Mouse (Mus musculus) telencephalon, adult 2 months (tissue): Measurements from ENCODE around the gene Ninj2.
A peak's percentile ranks its signal among the peaks of the same experiment; 100 is the strongest.

Experiments
- DNase-seq: peaks from one replicate; pipeline ENCODE4 v3.0.0-alpha.2; 2011; ENCODE audit warnings: low read depth, low spot score

The Ninj2 gene

DNA sequence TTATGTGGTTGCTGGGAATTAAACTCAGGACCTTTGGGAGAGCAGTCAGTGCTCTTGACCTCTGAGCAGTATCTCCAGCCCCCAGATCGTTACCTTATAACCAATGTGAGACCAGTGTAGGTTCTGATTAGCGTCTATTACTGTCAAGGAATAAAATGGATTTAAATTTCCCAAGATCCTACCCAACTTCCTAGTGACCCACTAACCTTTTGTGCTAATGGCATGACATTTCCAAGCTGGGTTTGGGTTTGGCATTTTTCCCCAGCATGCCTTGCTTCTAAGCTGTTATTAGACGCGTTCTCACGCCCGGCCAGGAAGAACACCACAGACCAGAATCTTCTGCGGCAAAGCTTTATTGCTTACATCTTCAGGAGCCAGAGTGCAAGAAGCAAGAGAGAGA lies 34.2 kb downstream of the Ninj2 start:
- no peak for DNase-seq

DNA sequence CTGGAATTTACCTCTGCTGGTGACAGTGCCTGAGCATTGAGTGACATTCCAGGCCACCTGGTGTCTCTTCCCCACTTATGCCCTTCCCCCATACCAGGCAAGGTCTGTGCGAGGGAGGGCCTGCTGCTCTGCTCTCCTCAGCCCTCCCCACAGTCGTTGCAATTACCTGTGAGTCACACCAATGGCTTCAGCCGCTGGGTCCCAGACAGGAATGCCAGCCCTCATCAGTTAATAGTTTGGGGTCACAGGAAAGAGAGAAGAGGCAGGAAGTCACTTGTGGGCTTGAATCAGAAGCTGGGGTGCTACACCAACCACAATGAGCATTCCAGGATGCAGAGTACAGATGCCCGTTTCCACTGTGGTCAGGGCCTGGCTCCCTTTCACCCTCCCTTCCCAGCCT lies 41.6 kb downstream of the Ninj2 start:
- no peak for DNase-seq

DNA sequence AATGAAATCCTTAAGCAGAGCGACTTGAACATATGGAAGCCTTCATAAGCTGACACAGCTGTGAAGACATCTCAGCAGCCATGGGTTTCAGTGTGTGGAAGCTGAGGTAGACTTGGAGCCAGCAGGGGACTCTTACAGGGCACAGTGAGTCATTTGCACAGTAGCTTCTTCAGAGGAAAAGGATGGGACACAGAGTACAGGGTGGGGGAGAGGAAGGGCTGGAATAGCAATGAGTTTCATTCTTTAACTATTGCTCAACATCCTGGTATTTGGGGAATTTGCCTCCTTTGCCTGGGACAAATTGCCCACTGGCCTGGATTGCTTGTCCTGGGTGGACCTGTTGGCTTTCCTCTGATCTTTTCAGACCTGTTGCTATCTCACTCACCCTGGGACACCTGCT lies 52.3 kb downstream of the Ninj2 start:
- no peak for DNase-seq

DNA sequence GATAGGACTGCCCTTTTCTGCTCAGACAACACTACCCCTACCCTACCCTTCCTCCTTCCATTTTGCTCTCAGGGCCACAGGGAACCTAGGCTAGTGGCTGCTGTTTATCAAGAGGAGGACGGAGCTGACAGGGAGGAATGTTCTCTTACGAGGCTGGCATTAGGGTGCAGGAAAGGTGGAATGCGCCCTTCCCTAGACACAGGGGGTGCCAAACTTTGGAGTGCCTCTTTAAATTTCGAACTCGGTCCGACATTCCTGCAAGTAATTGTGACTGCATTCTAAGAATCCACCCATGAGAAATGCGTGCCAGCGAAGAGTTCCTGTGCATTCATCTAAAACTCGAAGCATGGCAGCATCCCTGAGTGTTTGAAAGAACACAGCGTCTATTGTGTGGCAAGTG lies 53.5 kb downstream of the Ninj2 start:
- no peak for DNase-seq

DNA sequence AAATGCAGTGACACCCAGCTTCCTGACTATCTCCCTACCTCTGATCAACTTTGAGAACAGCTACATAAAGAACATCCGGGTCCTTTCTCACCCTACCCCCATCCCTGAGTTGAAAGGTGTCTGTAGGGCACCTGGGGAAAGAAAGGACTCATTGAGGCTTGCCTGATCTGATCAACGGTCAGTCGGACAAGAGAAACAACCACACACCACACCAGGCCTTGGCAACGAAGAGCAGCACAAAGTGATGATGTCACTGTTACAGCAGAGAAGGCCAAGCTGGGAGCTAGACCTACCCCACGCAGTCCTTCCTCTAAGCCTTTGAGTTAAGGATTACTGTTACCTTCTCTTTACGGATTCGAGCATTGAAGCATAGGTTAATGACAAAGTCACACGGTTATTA lies 54.3 kb downstream of the Ninj2 start:
- DNase-seq = no peak

DNA sequence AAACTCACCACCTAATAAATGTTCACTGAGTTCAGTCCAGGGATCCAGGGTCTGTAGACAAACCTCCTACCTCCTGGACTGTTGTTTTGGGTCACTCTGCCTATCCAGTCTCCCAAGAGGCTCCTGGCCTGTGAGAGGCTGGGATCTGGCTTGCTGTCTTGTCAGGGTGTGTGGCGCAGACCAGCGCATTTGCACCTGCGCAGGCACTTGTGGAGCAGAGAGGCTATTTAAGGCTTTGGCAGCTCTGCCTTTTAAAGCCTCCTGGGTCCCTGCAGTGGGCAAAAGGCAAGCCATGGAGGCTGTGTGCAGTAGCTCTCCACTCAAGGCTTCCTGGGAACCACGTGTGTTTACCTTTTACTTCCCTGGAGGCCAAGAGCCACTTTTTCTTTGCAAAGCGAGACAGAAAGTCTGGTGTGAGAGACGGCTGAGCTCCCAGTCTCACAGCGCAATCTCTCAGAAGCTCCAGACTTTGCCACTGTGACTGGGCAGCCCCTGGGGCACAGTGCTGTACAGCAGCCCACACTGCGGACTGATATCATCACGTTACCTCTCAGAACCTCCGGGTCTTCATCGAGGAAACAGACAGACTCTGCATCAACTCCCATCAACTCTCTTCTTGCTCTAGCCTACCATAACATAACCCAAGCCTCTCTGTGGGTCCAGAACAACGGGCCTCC lies 55.7 kb downstream of the Ninj2 start:
- DNase-seq = no peak

DNA sequence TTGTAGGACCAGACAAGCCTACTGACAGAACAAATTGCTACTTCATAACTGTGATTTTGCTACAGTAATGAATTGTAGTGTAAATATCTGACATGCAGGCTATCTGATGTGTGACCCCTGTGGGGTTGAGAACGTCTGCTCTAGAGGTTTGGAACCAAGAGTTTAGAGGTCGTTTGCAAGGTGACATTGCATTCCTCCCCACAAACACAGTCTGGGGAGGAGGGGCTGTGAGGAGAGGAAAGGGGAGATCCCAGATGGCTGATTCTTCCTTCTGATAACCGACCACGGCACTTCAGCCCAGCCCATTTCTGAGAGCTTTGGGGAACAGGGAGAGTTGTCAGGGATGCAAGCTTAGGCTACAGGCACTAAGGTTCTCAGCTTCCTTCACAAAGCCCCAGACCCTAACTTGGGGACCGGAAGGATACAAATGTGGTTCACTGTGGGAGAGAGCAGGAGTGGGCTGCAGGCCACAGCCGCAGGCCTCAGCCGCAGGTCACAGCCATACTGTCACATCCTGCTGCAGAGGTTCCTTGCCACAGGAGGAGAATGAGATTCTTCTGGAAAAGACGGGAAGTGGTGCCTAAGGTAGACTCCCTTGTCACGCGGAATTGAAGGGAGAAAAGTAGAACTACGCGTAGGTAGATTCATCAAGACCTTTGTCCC lies 56.4 kb downstream of the Ninj2 start:
- DNase-seq = no peak

DNA sequence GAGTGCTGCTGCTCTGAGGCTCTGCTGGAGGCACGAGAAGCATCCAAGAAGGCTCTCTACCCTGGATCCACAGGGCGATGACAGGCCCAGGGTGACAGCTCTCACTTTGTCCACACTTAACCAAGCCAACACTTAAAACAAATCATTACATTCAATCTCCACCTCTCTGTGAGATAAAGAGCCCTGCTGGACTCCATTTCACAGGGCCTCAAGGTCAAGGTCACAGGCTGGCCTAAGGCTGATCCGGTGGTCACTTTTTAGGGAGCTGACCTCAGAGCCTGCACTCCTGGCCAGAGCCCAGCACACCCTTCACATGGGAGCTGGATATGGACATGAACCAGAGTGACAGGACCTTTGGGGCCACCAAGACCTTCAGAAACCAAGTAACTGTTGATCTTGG lies 57.1 kb downstream of the Ninj2 start:
- no peak for DNase-seq

DNA sequence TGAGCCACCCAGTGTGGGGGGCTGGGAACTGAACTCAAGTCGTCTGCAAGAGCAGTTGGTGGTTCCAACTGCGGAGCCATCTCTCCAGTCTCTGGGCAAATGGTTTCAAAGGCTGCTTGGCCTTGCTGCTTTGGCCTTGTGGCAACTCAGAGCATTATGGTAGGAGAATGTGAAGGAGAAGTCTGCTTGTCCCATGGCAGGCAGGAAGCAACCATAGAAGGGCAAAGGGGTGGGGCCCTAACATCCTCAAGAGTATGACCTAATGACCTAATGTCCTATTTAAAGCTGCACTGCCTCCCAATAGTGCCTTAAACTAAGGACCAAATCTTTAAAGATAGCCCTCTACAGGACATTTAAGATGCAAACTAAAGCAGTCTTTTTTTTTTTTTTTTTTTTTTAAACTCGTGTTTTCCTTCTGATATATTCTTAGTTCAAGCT lies 58.5 kb downstream of the Ninj2 start:
- DNase-seq = no peak

DNA sequence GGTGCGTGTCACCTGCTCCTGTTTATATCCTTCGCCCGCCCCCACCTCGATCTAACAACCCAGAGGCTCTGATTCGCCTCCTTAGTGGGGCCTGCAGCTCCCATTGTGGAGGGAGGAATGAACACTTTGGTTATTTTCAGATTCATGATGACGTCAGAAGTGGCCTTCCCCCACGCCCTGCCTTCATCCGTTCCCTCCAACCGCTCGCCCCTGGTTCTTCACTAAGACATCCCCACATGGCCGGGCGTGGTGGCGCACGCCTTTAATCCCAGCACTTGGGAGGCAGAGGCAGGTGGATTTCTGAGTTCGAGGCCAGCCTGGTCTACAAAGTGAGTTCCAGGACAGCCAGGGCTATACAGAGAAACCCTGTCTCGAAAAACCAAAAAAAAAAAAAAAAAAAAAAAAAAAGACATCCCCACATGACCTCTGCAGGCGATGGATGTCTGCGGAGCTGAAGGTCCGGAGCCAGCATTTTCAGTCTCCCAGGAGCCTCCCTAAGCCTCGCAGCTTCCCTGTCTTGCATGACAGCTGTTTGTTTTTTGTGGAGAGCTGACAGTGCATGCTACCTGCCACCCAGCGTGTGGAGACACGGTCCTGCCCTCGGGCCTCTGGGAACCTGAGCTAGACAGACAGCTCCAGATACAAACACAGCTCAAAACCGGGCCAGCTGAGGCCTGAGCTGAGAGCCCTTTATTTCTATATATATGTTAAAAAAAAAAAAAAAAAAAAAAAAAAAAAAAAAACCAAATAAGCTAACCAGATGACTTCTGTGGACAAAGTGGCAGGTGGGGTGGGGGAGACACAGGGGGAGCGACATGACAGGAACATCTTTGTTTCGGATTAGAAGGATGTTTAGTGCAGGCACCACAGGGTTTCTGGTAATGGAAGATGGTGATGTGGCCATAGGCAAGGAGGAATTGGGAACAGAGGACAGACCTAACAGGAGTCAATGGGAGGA lies 59.9 kb downstream of the Ninj2 start:
- DNase-seq = no peak

DNA sequence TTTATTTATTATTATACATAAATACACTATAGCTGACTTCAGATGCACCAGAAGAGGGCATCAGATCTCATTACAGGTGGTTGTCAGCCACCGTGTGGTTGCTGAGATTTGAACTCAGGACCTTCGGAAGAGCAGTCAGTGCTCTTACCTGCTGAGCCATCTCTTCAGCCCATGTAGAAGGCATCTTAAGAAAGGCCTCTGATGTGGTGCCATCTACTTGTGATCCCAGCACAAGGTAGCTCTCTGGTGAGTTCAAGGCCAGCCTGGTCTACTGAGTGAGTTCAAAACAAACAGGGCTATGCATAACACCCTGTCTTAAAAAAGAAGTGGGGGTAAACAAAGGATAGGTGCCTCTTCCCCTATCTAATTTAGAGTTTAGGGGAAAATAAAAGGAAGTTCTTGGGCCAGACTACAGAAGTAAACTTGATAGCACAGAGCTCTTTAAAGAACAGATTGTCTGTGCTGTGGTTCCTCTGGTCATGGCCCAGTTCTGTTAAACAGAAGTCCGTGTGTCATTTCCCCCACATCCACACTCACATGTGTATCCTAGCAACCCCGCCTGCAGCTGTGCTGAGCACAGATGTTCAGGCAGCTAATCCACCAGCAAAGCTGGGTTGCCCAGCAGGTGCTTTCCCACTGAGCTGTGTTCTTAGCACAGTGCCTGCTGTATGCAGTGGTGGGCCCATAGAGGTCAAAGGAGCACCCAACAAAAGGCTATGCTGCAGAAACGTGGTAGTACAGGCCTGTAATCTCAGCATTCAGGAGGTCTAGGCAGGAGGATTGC lies 61.6 kb downstream of the Ninj2 start:
- no peak for DNase-seq

DNA sequence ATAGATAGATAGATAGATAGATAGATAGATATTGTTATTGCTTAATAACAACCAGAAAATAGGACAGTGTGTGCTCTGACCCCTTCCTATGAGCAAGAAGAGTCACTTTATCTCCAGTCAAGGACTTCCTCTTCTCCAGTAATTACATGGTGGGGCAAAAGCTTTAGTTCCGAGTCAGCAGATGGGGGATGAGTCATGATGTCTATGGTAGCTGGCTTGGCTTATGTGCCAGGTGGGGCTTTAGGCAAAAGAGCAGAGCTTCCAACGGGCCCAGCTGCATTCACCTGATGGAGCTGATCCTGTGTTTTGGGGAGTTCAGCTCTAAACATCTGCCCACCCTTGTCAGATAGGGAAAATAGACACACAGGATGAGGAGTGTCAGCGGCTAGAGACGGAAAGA lies 62.4 kb downstream of the Ninj2 start:
- no peak for DNase-seq

DNA sequence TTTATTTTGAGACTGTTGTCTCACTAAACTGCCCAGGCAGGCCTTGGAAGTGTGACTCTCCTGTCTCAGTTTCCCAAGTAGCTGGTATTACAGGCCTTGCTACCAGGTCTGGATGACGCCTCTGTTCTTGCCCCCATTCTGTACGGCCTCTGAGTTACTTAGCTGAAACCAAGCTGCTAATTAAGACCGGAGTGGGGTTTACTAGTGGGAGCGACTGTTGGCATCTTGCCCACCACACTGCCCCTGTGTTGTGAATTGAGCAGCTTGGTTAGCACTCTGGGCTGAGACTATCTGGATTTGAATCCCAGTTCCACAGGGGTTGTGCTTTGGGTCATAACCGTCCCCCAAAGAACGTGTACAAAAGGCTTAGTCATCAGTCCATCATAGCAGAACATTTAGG lies 64.3 kb downstream of the Ninj2 start:
- DNase-seq = no peak

DNA sequence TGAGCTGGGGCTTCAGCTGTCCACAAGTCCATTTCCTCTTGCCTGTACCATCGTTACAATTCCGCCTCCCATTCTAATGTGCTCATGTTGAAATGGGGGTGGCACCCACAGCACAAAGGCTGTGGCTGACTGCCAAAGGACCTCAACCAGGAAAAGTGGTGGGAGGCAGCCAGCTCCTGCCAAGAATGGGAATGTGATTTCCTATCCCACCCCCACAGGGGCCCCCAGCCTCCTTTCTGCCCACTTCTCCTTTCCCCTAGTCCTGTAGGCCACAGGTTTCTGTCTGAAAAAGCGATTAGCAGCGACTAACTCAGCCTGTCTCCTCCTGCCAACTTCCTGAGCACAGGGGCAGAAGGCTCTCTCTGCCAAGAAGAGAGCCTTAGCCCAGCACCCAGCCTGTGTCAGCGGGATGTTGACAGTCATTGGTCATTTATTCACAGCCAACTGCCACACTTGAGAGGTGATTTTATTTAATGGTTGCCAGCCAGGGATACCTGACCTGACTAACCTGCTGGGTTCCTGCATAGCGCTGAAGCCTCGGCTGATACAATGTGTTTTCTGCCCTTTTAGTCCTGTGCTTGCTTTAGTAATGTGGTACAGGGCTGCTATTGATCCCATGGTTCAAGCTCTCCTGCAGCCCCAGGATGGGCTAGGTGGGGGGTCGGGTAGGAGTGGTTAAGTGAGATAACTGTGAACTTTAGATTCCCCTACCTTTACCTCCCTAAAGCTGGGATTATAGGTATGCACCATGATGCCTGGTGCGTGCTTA lies 66.2 kb downstream of the Ninj2 start:
- DNase-seq = peak; percentile 75

DNA sequence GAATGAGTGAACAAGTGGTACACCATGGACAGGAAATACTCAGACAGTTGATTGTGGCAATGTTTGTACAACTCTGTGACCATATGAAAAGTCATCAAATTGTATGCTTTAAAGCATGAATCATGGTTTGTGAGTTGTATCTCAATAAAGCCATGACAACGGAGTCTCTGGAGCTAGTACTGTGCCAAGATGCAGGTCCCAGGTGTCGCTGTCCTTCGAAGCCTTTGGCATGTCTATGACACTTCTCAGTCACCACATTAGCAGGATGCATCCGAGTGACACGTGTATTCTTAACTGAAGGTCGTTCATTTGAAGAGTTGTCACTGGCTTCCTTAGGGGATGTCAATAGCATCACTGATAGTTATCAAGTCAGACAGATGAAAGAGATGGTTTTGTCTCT lies 69.8 kb downstream of the Ninj2 start:
- DNase-seq = no peak

DNA sequence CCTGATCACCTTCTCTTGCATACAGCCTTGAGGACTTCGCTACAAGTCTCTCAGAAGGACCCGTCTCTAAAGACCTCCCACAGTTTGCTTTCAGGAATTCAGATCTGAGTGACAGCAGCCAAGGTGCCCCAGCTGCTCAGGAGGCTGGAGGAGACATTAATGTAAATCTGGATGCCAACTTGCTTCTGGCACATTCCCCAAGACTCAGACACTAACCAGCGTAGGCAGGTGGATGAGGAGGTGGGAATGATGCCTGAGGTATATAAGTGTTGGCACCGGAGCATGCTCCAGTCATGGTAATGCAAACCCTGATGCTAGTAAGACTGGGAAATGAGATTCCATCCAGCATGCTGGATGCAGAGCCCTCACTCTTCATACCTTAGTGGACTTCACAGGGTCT lies 71.6 kb downstream of the Ninj2 start:
- DNase-seq = no peak

DNA sequence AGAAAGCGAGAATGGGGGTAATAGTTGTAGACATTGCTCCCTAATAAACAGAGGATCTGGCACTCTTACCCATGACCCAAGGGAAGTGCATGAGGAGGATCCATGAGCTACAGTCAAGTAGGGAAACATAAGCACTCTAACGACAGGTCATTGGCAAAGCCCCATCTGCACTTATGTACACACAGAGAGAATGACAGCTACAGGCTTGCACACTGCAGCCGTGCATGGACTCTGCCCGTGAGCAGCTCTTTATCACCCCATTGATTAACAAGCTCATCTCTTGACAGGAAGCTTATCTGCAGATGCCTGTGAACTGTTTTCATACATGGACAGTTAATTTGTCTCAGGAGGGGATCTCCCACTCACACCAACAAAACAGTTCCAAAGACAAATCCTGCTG lies 74.4 kb downstream of the Ninj2 start:
- no peak for DNase-seq

DNA sequence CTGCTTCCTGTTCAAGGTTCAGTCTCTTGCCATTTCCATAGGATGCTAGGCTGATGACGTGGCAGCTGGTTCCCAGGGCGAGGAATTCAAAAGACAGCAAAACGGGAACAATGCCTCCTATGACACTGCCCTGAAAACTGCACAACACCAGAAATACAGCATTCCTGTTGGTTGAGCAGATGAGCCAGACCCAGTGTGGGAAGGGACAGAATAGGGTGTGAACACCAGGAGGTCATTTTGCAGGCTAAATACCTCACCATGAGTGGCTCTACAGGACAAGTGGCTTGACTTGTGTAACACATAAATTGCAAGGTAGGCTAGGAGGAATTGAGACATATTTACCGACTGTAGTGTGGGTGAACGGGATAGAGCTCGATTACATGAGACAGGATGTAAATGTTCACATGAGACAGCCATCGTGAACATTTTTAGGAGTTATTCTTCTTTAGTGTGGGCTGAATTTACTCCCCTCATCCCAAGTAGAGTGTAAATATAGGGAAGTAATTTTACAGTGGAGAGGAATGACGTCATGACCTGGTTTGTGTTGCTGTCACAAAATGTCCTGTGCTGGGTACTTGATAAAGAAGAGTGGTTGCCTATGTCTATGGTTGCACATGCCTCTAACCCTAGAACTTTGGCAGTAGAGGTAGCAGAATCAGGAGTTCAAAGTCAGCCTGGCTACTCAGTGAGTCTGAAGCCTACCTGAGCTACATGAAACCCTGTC lies 79.3 kb downstream of the Ninj2 start:
- no peak for DNase-seq

DNA sequence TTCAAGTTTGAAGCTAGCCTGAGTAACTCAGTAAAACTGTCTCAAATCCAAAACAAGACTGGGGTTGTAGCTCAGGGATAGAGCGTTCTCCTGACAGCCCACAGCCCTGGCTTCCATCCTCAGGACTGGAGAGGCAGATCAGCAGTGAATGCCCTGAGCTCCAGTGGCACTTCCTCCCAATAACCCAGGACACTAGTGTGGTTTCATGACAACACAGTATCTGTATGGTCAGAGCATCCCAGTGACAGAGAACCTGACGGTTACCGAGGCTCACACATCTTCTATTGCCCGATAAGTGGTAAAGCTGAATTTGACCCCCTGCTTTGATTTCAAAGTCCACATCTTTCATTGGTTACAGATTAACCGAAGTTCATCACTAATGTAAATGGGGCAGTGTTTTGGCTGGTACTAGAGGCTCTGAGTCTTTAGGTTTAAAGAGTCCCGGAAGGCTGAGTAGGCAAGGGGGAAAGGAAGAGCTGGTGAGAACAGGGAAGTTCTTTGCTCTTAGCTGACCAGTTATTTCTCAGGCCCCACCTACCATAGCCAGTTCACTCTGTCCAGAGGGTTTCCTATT lies 81.0 kb downstream of the Ninj2 start:
- no peak for DNase-seq

DNA sequence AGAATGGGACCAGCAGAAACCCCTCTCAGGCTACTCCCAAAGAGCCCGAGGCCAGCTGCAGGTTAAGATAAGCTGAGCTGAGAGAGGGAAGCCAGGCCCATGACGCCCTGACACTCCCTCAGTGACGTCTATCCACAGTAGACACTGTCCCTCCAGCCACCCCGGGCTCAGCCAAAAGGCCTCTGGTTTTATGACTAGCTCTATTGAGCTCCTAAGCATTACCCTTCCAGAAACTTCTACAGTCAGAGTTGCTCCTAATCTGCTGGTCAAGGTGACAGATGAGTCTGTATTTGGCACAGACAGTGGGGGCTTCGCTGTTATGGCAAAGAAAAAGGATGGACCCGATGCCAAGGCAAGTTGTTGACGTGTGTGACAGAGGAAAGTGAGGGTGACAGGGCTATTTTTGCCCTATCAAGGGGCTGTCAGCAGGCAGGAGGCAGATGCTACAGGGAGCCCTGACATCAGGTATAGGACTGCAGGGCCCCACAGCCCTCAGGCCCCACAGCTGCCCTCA lies 81.5 kb downstream of the Ninj2 start:
- no peak for DNase-seq
